Mouse (Mus musculus): ENCODE measurements around the gene Slc19a2. TPM values are rescaled to one million over a fixed set of nuclear protein-coding genes. Genes with fewer than 3 reads are reported as not detected.
"Not testable (repeated sequence)": the region's sequence is repeated elsewhere in the genome, so short reads cannot be mapped to it uniquely, and the experiment has no call there.

Gene Slc19a2
- polyA plus RNA-seq, 1 experiment from 2014 or later: 10.7 TPM

GRCm38 (mm10) chr1:164231937-164232570 lies 16.8 kb upstream of the Slc19a2 start:
- 85% methylated on average over 2 of the region's 4 CpGs for WGBS
- H3K27me3 ChIP-seq; H3K9me3 ChIP-seq; H3K4me2 ChIP-seq (replicated peaks); H3K27ac ChIP-seq (replicated peaks); H3K4me1 ChIP-seq; H3K36me3 ChIP-seq; ATAC-seq (ENCODE audit: low FRiP score, low read depth); H3K9ac ChIP-seq (replicated peaks); H3K4me3 ChIP-seq: not testable (repeated sequence)

- Histone ChIP-seq H3K27ac (replicated peaks) (no peak overlapping the region), H3K27me3 (no peaks in the 10 kb centered on the region), H3K9me3 (no peaks in the 10 kb centered on the region), H3K4me2 (replicated peaks) (no peak overlapping the region), H3K4me1 (no peaks in the 10 kb centered on the region), H3K36me3 (no peaks in the 10 kb centered on the region), H3K9ac (replicated peaks) (no peak overlapping the region), H3K4me3 (no peak overlapping the region)
- no peak for ATAC-seq (ENCODE audit: low FRiP score, low read depth)
- 81% methylated on average over 1 of the region's 1 CpGs for WGBS
These were observed 15.4 kb upstream of the Slc19a2 start for GRCm38 (mm10) chr1:164233447-164233846.

GRCm38 (mm10) chr1:164235078-164235477 lies 13.8 kb upstream of the Slc19a2 start:
- Histone ChIP-seq H3K4me1 (no peaks in the 10 kb centered on the region), H3K27ac (replicated peaks) (no peak overlapping the region), H3K4me2 (replicated peaks) (no peak overlapping the region), H3K27me3 (no peaks in the 10 kb centered on the region), H3K36me3 (no peaks in the 10 kb centered on the region), H3K9ac (replicated peaks) (no peak overlapping the region), H3K4me3 (no peak overlapping the region), H3K9me3 (no peaks in the 10 kb centered on the region)
- ATAC-seq (ENCODE audit: low FRiP score, low read depth): no peak
- WGBS: 68% methylated on average over 7 of the region's 7 CpGs

GRCm38 (mm10) chr1:164236078-164236477 lies 12.8 kb upstream of the Slc19a2 start:
- H3K9ac ChIP-seq (replicated peaks): no peak overlapping the region
- ATAC-seq (ENCODE audit: low FRiP score, low read depth): no peak
- no peaks in the 10 kb centered on the region for H3K36me3 ChIP-seq
- H3K27ac ChIP-seq (replicated peaks): no peak overlapping the region
- H3K4me2 ChIP-seq (replicated peaks): no peak overlapping the region
- no peaks in the 10 kb centered on the region for H3K4me1 ChIP-seq
- H3K9me3 ChIP-seq: no peaks in the 10 kb centered on the region
- 55% methylated on average over 7 of the region's 7 CpGs for WGBS
- H3K4me3 ChIP-seq: no peak overlapping the region
- no peaks in the 10 kb centered on the region for H3K27me3 ChIP-seq

GRCm38 (mm10) chr1:164241494-164241893 lies 7.4 kb upstream of the Slc19a2 start:
- Histone ChIP-seq H3K27me3 (0 out of 2 replicates have a peak, but pooled peaks cover 3% of the 10 kb centered on the region), H3K9ac (replicated peaks) (no peak overlapping the region), H3K4me3 (no peak overlapping the region), H3K27ac (replicated peaks) (no peak overlapping the region), H3K4me1 (no peaks in the 10 kb centered on the region), H3K36me3 (no peaks in the 10 kb centered on the region), H3K4me2 (replicated peaks) (no peak overlapping the region), H3K9me3 (no peaks in the 10 kb centered on the region)
- 81% methylated on average over 2 of the region's 2 CpGs for WGBS
- ATAC-seq (ENCODE audit: low FRiP score, low read depth): no peak

- WGBS: 65% methylated on average over 8 of the region's 8 CpGs
- Histone ChIP-seq H3K4me1 (peaks cover 2% of the 10 kb centered on the region; the same call in 1 of the 2 replicates), H3K4me3 (no peak overlapping the region), H3K27ac (replicated peaks) (no peak overlapping the region), H3K4me2 (replicated peaks) (no peak overlapping the region), H3K9me3 (no peaks in the 10 kb centered on the region), H3K9ac (replicated peaks) (no peak overlapping the region), H3K36me3 (no peaks in the 10 kb centered on the region), H3K27me3 (peaks cover 7% of the 10 kb centered on the region; the same call in 1 of the 2 replicates)
- no peak for ATAC-seq (ENCODE audit: low FRiP score, low read depth)
These were observed 6.0 kb upstream of the Slc19a2 start for GRCm38 (mm10) chr1:164242809-164243208.

- no peak for ATAC-seq (ENCODE audit: low FRiP score, low read depth)
- peak overlapping the region; percentile 59 for H3K9ac ChIP-seq (replicated peaks)
- peaks cover 12% of the 10 kb centered on the region for H3K27me3 ChIP-seq
- H3K4me3 ChIP-seq: peak overlapping the region; percentile 69; the same call in 1 of the 2 replicates
- H3K4me1 ChIP-seq: peaks cover 20% of the 10 kb centered on the region
- no peak overlapping the region for H3K27ac ChIP-seq (replicated peaks)
- 31% methylated on average over 8 of the region's 8 CpGs for WGBS
- no peaks in the 10 kb centered on the region for H3K36me3 ChIP-seq
- H3K4me2 ChIP-seq (replicated peaks): peak overlapping the region; percentile 64
- H3K9me3 ChIP-seq: no peaks in the 10 kb centered on the region
These were observed 1.4 kb upstream of the Slc19a2 start for GRCm38 (mm10) chr1:164247442-164247841.

- peaks cover 12% of the 10 kb centered on the region for H3K27me3 ChIP-seq
- no peak overlapping the region for H3K27ac ChIP-seq (replicated peaks)
- H3K9me3 ChIP-seq: no peaks in the 10 kb centered on the region
- peaks cover 20% of the 10 kb centered on the region for H3K4me1 ChIP-seq
- H3K36me3 ChIP-seq: no peaks in the 10 kb centered on the region
- H3K9ac ChIP-seq (replicated peaks): peak overlapping the region; percentile 59
- peak overlapping the region; percentile 69 for H3K4me3 ChIP-seq
- H3K4me2 ChIP-seq (replicated peaks): peak overlapping the region; percentile 64
- 11% methylated on average over 10 of the region's 10 CpGs for WGBS
- ATAC-seq (ENCODE audit: low FRiP score, low read depth): no peak
These were observed 875 bp upstream of the Slc19a2 start for GRCm38 (mm10) chr1:164247971-164248370.

- peak overlapping the region; percentile 69 for H3K4me3 ChIP-seq
- peaks cover 20% of the 10 kb centered on the region for H3K4me1 ChIP-seq
- H3K4me2 ChIP-seq (replicated peaks): peak overlapping the region; percentile 64
- H3K36me3 ChIP-seq: no peaks in the 10 kb centered on the region
- H3K27ac ChIP-seq (replicated peaks): peak overlapping the region; percentile 54; the same call in 1 of the 2 replicates
- ATAC-seq (ENCODE audit: low FRiP score, low read depth): no peak
- WGBS: under 1% methylated on average over 33 of the region's 33 CpGs
- no peaks in the 10 kb centered on the region for H3K9me3 ChIP-seq
- peaks cover 12% of the 10 kb centered on the region for H3K27me3 ChIP-seq
- H3K9ac ChIP-seq (replicated peaks): peak overlapping the region; percentile 75
These were observed 476 bp downstream of the Slc19a2 start for GRCm38 (mm10) chr1:164249332-164249711.

- H3K27me3 ChIP-seq: peaks cover 12% of the 10 kb centered on the region
- H3K4me1 ChIP-seq: peaks cover 20% of the 10 kb centered on the region
- no peak overlapping the region for H3K9ac ChIP-seq (replicated peaks)
- no peak overlapping the region for H3K27ac ChIP-seq (replicated peaks)
- peak overlapping the region; percentile 64 for H3K4me2 ChIP-seq (replicated peaks)
- 66% methylated on average over 8 of the region's 8 CpGs for WGBS
- H3K9me3 ChIP-seq: no peaks in the 10 kb centered on the region
- peak overlapping the region; percentile 69; the same call in 1 of the 2 replicates for H3K4me3 ChIP-seq
- H3K36me3 ChIP-seq: no peaks in the 10 kb centered on the region
- no peak for ATAC-seq (ENCODE audit: low FRiP score, low read depth)
These were observed 1.7 kb downstream of the Slc19a2 start for GRCm38 (mm10) chr1:164250391-164251150.

GRCm38 (mm10) chr1:164251438-164251837 lies 2.6 kb downstream of the Slc19a2 start:
- WGBS: 85% methylated on average over 1 of the region's 1 CpGs
- no peaks in the 10 kb centered on the region for H3K36me3 ChIP-seq
- H3K4me2 ChIP-seq (replicated peaks): no peak overlapping the region
- peaks cover 20% of the 10 kb centered on the region for H3K4me1 ChIP-seq
- H3K27ac ChIP-seq (replicated peaks): no peak overlapping the region
- no peaks in the 10 kb centered on the region for H3K9me3 ChIP-seq
- no peak for ATAC-seq (ENCODE audit: low FRiP score, low read depth)
- H3K9ac ChIP-seq (replicated peaks): no peak overlapping the region
- H3K27me3 ChIP-seq: peaks cover 9% of the 10 kb centered on the region
- no peak overlapping the region for H3K4me3 ChIP-seq

- Histone ChIP-seq H3K27me3 (peaks cover 5% of the 10 kb centered on the region), H3K36me3 (peaks cover 8% of the 10 kb centered on the region), H3K4me3 (no peak overlapping the region), H3K27ac (replicated peaks) (no peak overlapping the region), H3K9ac (replicated peaks) (no peak overlapping the region), H3K4me2 (replicated peaks) (no peak overlapping the region), H3K4me1 (peaks cover 20% of the 10 kb centered on the region), H3K9me3 (no peaks in the 10 kb centered on the region)
- 78% methylated on average over 5 of the region's 5 CpGs for WGBS
- ATAC-seq (ENCODE audit: low FRiP score, low read depth): no peak
These were observed 3.7 kb downstream of the Slc19a2 start for GRCm38 (mm10) chr1:164252551-164252950.
